Mouse (Mus musculus): ENCODE measurements around the gene Olfr571.

The Olfr571 gene

GRCm38 (mm10) chr7:102917032-102917875, at the start of gene Olfr571:
Olfr571 (minus strand) TSS chr7:102917536.
- no peak for DNase-seq (ENCODE audit: low spot score)

DNA sequence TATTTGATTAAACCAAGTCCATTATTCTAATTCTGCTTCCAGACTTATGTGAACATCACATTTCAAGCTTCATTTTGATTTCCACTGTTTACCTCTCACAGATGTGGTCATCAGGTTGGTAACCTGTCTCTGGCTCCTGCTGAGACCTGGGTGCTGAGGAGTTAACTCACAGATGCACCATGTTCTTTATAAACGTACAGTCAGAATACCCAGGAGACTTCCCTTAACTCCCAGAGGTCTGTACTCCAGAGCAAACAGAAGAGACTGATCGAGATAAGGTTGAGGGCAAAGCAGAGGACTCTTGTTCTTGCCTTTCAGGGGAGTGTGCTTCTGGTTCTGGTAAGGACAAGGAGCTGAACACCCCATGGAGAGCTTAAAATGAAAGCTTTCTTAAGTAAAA, 45.0 kb upstream of the Olfr571 start, which contains the start of gene Olfr576:
Gene Olfr576, plus strand, starts transcription at position 301 of the 400 bp plus-strand sequence.
- no peak for DNase-seq (ENCODE audit: low spot score)

DNA sequence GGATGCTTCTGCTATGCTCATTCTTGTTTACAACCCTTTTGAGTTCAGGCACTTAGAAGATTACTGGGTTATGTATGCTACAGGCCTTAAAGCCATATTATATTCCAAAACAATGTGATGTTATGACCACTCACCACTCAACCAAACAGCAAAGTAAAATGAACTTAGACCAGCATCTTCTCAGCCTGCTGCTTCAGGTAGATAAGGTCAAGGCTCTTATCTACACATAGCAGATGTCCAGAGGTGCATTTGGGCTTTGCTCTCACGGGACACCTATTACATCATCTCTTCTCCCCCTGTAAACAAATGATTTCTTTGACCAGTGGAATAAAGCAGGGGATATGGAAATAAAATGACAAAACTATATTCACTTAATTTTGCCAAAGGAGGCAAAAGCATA, 41.3 kb upstream of the Olfr571 start, which contains the start of gene Olfr575:
Gene Olfr575, minus strand, starts transcription at position 183 of the 400 bp plus-strand sequence.
- no peak for DNase-seq (ENCODE audit: low spot score)

DNA sequence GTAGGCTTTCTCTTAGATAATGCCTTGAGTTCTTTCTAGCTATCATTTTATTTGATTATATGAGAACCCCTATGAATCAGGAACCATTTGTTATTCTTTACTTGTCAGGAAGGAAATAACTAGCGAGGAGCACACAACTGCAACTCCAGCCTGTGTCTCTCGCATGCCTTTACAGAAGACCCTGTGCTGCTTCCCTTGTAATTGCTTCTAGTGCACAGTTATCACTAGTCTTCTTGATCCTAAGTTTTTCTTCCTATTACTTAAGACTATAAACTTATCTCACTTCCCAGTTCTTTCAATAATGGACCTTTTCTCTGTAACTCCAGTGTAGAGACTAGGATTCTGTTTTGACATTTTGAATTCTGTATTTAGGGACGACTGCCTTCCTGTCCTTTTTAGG, 40.8 kb upstream of the Olfr571 start:
- DNase-seq (ENCODE audit: low spot score), result no peak

DNA sequence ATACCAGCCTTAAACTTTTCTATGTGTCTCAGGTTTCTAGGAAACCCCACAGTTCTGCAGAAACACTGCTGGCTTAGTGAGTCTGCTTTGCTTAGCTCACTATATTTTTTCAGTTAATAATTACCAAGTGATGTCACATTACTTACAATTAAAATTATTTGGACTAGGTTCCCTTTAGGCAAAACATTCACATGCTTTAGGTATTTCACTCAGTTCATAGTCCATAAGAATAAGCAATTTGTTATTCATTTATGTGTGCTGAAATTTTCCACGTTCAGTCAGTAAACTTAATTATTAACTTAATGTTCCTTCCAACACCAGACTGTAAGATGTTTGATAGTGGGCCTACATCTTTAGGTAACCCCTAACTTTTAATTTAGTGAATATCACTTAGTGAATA, 33.4 kb upstream of the Olfr571 start:
- no peak for DNase-seq (ENCODE audit: low spot score)

DNA sequence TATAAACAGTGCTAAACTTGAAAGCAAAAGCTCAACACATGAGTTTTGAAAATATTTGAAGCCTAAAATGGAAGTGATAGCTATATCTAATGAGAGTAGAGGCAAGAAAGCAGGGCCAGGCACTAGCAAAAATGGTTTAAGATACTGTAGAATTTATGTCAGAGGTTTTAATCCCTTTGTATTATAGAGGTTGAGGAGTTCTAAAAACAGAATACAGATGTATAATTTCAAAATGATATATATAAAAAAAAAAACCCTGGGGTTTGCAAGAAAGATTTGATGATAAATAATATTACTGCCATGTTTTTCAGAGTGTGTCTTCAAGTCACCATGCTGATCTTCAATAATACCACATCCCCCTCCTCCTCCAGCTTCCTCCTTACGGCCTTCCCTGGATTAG, 30.8 kb upstream of the Olfr571 start, which contains the start of gene Olfr574:
Gene Olfr574, plus strand, starts transcription at position 301 of the 400 bp plus-strand sequence.
- DNase-seq (ENCODE audit: low spot score), result no peak

GRCm38 (mm10) chr7:102943417-102943816, 26.1 kb upstream of the Olfr571 start:
- DNase-seq (ENCODE audit: low spot score), result no peak

- DNase-seq (ENCODE audit: low spot score), result no peak
Observed at GRCm38 (mm10) chr7:102942475-102942874, 25.1 kb upstream of the Olfr571 start, which contains the start of gene Olfr573-ps1. Olfr573-ps1 (minus strand) TSS chr7:102942575.

- no peak for DNase-seq (ENCODE audit: low spot score)
Observed at GRCm38 (mm10) chr7:102927105-102927504, 9.8 kb upstream of the Olfr571 start.

- no peak for DNase-seq (ENCODE audit: low spot score)
Observed at GRCm38 (mm10) chr7:102924109-102924508, 6.8 kb upstream of the Olfr571 start, which contains the start of gene Olfr572. Olfr572 (plus strand) TSS chr7:102924409.

DNA sequence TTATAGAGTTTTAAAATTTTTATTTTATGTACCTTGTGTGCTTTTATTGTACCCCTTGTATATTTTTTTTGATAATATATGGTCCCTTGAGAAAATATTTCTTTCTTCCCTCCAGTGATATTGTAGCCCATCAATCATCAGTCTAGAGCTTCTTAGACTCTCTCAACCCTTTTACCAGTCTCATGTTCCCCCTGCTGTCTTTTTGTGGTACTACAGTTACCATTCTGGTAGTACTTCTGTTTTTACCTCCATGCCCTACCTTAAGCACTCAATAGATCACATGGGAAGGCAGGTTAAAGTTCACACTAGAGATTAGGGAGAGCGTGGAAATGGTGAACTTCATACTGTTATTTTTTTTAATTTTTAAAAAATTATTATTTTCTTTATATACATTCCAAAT, 2.3 kb upstream of the Olfr571 start:
- no peak for DNase-seq (ENCODE audit: low spot score)

GRCm38 (mm10) chr7:102916405-102916804, 931 bp downstream of the Olfr571 start:
- DNase-seq (ENCODE audit: low spot score), result no peak

DNA sequence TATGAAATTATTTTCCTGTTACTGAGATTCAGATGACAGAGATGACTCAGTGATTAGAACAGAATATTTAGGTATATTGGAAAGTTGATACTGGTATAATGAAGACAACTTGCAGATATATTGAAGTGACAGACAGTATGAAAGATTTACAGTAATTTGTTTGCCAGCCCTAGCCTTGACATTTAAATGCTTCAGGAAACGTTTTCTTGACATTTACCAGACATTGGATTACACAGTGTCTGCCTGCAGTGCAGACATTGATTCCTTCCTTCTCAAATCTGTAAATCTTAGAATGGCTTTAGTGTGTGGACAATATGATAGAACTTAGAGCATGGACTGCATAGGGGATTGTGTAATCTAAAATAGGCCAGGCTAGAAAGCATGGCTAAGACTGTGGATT, 2.1 kb downstream of the Olfr571 start:
- DNase-seq (ENCODE audit: low spot score), result no peak

GRCm38 (mm10) chr7:102890782-102891181, 26.6 kb downstream of the Olfr571 start, which contains the start of gene Olfr569:
Olfr569 (minus strand) TSS chr7:102890882.
- no peak for DNase-seq (ENCODE audit: low spot score)

DNA sequence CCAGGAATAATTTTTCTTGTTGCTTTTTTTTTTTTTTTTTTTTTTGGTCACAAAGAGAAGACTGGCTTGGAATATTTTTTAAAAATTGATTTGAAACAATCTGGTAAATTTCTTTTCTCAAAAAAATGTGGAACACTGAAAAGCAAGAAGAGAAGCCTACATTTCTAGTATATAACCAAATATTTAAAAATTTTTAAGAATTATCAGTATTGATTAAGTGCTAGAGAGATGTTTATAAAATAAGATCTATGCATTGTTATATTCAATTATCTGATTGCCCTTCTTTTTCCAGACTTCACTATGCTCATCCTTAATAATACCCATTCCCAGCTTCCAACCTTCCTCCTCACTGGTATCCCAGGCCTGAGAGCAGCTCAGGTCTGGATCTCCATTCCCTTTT, 40.5 kb downstream of the Olfr571 start, which contains the start of gene Olfr568:
Gene Olfr568, plus strand, starts transcription at position 301 of the 400 bp plus-strand sequence.
- no peak for DNase-seq (ENCODE audit: low spot score)

GRCm38 (mm10) chr7:102858665-102859064, 58.7 kb downstream of the Olfr571 start, which contains the start of gene Olfr566:
Olfr566 (minus strand) TSS chr7:102858765.
- no peak for DNase-seq (ENCODE audit: low spot score)

GRCm38 (mm10) chr7:102855807-102856206, 61.5 kb downstream of the Olfr571 start:
- DNase-seq (ENCODE audit: low spot score), result no peak
